Mouse (Mus musculus): ENCODE results near the gene Gm45799.

Gm45799 gene

GRCm38 (mm10) chr7:105640233-105640893 lies at the start of gene Gm45799, which contains the start of gene Arfip2:
Gene Gm45799, plus strand, starts transcription at chr7:105640552.
Gene Arfip2, minus strand, starts transcription at chr7:105640416.
- DNase-seq (ENCODE audit: low spot score) = peak; percentile 98

DNA sequence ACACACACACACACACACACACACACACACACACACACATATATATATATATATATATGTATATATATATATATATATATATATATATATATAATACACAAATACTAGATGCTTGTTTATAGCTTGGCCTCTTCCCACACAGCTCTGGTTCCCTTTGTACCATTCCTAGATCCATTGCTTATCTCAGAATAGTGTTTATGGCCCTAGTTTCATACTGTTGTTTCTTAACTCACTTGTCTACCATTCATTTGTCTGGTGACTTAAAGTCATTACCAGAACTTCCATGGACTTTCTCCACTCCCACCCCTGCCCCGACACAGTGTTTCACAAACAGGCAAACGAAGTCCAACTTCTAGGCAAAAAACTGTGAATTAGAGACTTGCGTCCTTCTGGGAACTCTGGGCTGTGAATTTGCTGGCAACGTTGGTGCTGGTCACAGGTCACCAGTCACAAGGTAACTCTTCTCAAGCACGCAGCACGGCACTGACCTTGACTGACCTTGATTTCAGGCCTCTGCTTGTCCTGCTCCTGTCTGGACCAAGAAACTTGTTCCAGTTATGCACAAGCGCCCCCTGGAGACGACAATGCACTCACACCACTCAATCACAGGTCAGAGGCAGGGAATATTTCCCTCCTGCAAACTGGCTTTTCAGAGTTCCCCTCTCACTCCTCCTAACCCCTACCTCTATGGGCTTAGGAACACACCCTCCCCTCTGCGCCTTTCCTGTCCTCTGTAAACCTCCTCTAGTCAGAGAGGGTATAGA lies 37.3 kb upstream of the Gm45799 start:
- peak; percentile 82 for DNase-seq (ENCODE audit: low spot score)

DNA sequence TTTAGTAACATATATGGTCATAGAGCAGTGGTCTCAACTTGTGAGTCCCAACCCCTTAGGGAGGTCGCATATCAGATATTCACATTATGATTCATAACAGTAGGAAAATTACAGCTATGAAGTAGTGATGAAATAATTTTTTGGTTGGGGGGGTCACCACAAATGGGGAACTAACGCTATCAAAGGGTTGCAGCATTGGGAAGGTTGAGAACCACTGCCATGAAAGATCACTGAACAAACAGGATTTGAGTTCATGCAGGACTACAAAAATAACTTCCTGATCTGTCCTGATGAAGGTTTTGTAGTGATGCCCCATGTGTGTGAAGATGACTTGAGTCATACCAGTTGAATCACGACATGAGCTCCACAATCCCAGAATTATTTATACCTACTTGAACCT lies 31.9 kb upstream of the Gm45799 start:
- DNase-seq (ENCODE audit: low spot score) = no peak

DNA sequence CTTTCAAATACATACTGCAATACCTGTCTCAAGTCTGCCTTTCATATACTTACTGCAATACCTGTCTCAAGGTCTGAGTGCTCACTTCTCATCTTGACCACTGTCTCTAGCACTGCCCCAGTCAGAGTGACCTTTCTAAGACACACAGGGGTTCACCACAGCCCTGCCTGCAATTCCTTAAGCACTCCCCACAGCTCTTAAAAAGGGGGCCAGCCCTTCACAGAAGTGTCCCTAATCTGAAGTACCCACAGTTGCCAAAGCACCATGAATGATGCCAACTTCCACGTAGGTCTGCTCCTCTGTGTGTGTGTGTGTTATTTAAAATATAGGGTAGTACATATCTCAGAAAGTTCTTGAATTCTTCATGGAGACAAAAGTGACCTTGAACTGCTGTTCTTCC lies 28.6 kb upstream of the Gm45799 start:
- DNase-seq (ENCODE audit: low spot score) = peak; percentile 44

DNA sequence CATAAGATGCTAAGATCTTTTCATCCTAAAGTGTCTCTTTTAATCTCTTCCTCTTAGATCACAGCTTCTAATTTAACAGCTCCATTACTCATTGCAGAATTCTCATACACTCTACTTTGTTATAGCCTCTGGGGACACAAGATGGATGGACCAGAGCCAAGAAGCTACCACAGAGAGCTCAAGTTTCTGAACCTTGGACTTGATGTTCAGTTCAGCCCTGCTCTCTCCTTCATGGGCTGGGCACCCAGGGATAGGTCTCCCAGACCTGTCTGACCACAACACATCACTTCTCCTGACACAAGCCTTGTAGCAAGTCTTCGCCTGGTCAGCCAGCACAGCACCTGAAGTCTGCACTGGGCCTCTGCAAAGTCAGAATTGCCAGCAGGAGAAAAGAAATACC lies 26.0 kb upstream of the Gm45799 start:
- no peak for DNase-seq (ENCODE audit: low spot score)

GRCm38 (mm10) chr7:105615720-105616119 lies 24.6 kb upstream of the Gm45799 start:
- no peak for DNase-seq (ENCODE audit: low spot score)

DNA sequence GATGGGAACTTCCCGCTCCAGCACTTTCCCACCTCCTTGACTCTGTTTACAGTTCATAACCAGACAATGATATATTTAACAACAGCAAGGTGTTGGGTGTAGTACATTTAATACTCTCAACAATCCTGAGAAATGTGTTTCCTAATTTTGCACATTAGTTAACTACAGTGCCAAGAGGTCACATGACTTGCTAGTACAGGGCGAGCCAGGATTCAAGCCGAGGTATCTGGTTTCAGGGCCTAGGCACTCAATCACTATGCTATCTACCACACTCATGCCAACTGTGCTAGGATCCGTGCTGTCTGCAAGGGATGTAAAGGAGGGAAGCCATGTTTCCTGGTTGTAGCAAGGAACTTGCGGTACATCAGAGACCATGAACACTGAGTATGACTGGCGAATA lies 23.8 kb upstream of the Gm45799 start:
- no peak for DNase-seq (ENCODE audit: low spot score)

DNA sequence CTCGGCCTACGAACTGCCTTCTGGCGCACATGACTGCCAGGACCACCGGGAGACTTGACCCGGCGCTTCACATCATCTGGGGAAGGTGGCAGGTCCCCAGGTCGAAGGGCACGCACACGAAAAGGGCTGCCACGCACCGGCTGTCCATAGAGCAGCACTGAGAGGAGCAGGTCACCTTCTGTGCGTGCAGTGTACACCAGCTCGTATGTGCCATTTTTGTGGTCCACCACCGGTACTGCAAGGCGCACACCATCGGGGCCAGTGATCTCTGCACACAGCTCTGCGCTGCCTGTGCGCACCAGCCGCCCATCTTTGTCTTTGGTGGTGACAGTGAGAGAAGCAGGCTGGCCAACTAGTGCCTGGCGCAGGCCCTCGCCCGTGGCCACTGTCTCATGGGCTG lies 22.5 kb upstream of the Gm45799 start:
- no peak for DNase-seq (ENCODE audit: low spot score)

DNA sequence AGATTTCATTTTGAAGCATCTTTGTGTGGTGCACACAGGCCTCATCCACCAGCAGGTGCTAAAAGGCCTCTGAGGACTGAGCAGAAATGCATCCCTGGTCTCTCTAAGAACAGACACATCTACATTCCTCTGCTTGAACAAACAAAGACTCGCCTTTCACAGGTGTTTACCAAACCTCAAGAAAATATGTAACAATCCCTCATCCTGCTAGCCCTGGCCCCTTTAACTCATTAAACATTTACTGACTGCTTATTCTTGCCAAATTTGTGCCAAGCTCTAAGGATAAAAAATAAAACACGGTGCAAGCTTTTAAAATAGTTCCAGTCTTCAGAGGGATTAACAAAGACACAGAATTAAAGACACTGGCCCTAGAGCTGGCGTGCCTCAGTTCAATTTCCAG lies 20.7 kb upstream of the Gm45799 start:
- DNase-seq (ENCODE audit: low spot score) = no peak

- DNase-seq (ENCODE audit: low spot score) = peak; percentile 59
These were observed 19.3 kb upstream of the Gm45799 start for GRCm38 (mm10) chr7:105621053-105621452.

GRCm38 (mm10) chr7:105621646-105622292 lies 18.6 kb upstream of the Gm45799 start:
- DNase-seq (ENCODE audit: low spot score) = peak; percentile 60

DNA sequence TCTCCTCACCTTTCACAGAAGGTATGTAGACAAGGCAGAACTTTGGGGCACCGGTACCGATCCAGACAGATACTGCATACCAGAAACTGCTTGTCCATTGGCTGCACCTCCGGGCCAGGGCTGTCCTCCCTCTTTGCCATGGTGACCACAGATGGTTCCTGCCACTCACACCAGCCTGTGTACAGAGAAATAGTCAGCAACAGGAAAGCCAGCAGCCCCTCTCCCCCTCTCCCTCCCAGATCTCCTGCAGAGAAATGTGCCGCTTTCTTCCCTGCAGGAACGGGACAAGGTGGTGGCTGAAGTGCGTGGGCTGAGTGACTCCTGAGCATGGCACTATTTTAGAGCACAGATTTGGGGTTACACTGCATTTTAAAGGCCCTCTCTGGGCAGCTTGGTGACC lies 15.0 kb upstream of the Gm45799 start:
- DNase-seq (ENCODE audit: low spot score) = no peak

DNA sequence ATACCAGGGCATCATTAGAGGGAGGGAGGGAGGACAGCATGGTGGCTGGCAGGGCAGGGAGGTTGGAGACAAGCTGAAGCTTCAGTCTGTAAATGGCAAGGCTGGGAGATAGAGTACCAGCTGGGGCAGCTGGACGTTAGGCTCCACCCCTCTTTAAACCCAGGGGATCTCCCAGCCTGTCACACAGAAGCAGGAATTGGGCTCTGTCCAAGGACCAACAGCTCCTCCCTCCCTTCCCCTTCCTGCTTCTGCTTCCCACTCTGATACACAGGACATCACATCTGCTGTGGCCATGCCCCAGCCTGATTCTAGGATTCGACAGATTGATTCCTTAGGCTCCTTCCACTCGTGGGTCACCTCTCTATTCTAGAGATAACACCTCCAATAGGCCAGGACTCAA lies 11.7 kb upstream of the Gm45799 start:
- DNase-seq (ENCODE audit: low spot score) = peak; percentile 86

DNA sequence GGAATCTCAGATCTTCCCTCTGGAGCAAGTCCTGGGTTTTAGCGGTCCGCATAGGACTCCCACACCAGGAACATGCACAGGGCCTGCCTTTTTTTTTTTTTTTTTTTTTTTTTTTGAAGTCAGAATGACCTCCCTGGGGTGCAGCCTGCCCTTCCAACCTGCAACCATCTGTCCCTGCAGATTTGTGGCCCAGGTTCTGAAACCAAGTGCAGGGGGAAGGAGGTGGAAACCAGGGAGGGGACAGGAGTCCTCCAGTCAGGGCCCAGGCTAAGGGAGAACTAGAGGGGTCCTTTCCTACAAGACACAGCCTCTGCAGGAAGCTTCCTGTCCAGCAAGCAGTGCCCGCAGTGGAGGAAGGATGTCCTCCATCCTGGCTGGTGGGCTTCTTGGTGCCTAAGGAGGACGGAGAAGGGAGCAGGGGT lies 7.8 kb upstream of the Gm45799 start:
- no peak for DNase-seq (ENCODE audit: low spot score)

DNA sequence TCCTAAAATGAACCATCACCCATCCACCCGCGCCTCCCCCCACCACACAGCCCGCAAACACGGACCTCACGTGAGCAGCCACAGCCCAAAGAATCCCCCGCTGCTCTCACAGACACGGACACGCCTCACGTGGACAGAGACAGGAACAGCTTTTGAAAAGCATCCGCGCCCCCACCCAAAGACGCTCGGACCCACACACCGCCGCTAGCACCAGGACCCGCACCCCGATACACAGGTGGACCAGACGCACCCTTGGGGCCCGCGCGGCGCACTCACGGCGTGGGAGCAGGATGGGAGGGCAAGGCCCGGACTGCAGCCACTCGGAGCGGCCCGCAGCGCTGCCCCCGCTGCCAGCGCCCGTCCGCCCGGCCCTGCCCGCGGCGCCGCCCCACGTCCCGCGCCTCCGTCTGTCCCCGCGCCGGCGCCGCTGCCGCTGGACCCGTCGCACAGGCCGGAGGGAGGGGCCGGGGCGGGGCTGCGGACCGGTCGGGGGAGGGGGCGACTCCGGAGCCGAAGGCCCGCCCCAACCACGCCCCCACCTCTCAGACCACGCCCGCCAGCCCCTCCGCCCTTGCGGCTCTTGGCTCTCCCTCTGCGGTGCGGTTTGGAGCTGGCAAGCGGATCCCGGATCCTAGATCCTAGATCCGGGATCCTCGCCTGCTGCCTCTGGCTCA lies 7.1 kb upstream of the Gm45799 start, which contains the start of gene Trim3:
Gene Trim3 (minus strand): TSS at position 445 of the 674 bp plus-strand sequence.
- peak; percentile 90 for DNase-seq (ENCODE audit: low spot score)

DNA sequence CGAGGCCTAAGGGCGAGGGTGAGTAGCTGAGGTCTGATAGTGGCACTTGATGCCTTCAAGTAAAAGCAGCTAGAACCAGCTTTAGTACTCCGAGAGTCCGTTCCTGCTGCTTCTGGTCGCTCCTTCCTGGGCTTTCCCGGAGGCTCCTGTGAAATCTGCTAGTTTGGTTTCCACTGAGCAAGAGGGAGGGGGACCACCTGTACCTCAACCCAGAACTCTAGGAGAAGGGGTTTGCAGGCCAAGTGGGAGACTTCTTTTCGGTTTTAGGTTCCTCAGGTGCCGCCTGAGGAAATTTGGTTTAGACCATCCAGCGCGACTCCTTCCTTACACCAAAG lies 6.6 kb upstream of the Gm45799 start:
- no peak for DNase-seq (ENCODE audit: low spot score)

- no peak for DNase-seq (ENCODE audit: low spot score)
These were observed 6.0 kb upstream of the Gm45799 start for GRCm38 (mm10) chr7:105634272-105634920.

- DNase-seq (ENCODE audit: low spot score) = no peak
These were observed 4.6 kb upstream of the Gm45799 start for GRCm38 (mm10) chr7:105635726-105636125.

GRCm38 (mm10) chr7:105638776-105639175 lies 1.6 kb upstream of the Gm45799 start:
- DNase-seq (ENCODE audit: low spot score) = no peak

GRCm38 (mm10) chr7:105639304-105639703 lies 1.0 kb upstream of the Gm45799 start:
- no peak for DNase-seq (ENCODE audit: low spot score)

DNA sequence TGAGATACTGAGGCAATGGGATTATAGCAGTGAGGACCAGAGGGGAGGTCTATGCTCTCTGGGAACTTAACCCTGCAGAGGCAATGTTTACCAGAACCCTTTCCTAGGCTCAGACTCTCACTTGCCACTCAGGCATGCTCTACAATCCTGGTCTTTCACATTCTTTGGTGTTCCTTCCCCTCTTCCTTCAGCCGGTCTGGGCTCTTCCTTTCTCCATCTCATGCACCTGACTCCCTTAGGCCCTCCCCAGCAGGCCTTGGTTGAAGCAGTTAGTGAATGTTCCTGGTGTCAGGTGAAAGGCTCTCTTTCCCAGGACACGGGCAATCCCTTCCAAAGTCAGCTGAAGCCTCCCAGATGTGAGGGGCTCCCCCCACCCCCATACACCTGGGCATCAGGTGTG lies 596 bp upstream of the Gm45799 start, which contains the start of gene Timm10b:
Gene Timm10b (plus strand): TSS at position 301 of the 400 bp plus-strand sequence.
- no peak for DNase-seq (ENCODE audit: low spot score)

DNA sequence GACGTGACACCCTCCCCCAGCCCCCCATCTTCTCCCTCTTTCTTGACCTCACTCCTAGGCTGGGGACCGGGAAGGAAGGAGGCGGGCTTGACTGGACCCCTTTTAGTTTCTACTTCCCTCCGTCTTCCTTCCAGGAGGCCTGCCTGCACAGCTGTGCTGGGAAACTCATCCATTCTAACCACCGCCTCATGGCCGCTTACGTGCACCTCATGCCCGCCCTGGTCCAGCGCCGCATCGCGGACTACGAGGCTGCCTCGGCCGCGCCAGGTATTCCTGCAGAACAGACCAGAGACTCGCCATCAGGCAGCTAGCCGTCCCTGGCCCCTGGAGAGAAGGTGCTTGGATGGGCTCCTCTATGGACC lies 523 bp downstream of the Gm45799 start:
- no peak for DNase-seq (ENCODE audit: low spot score)
